ENCODE assay signal across 22 mouse cellular contexts in the genomic region with DNA sequence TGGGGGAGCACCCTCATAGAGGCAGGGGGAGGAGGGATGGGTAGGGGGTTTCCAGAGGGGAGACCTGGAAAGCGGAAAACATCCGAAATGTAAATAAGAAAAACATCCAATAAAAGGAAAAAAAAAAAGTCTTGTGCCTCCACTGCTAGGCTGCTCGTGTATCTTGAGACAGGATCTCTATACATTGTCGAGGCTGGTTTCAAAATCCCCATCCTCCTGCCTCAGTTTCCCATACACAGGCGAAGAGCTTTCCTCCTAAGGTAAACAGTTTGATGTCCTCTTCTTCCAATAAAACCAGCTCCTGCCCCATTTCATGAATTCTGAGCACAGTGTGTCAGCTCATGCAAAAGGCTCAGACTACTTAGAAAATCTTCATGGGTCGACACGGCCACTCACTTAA.
"Had no signal": no experiment of that assay in that cellular context is flagged by ENCODE, and none has a peak within 500 bp of the region (broad histone marks: within the 10 kb centered on the region; RNA-seq: fewer than 3 reads in every experiment).

No protein-coding gene starts in this region.

- H3K27ac ChIP-seq: limb, embryonic 10.5 days; limb, embryonic 12.5 days; limb, embryonic 13.5 days; limb, embryonic 15.5 days; liver, embryonic 12.5 days; liver, embryonic 13.5 days; liver, embryonic 14.5 days; liver, embryonic 15.5 days; lung, embryonic 15.5 days; macrophage; midbrain, embryonic 10.5 days; midbrain, embryonic 12.5 days; midbrain, embryonic 13.5 days; midbrain, embryonic 15.5 days; neural tube, embryonic 12.5 days had no signal

- H3K9me3 ChIP-seq: limb, embryonic 10.5 days; limb, embryonic 12.5 days; limb, embryonic 13.5 days; limb, embryonic 15.5 days; liver, embryonic 12.5 days; liver, embryonic 13.5 days; liver, embryonic 15.5 days; lung, embryonic 15.5 days; megakaryocyte, embryonic 14.5 days; midbrain, embryonic 10.5 days; midbrain, embryonic 12.5 days; midbrain, embryonic 13.5 days; midbrain, embryonic 15.5 days; neural tube, embryonic 12.5 days had no signal

- H3K27me3 ChIP-seq: limb, embryonic 12.5 days; limb, embryonic 13.5 days; limb, embryonic 15.5 days; liver, embryonic 12.5 days; liver, embryonic 13.5 days; liver, embryonic 15.5 days; lung, embryonic 15.5 days; megakaryocyte, embryonic 14.5 days; midbrain, embryonic 13.5 days; midbrain, embryonic 15.5 days; neural tube, embryonic 12.5 days had no signal

- H3K36me3 ChIP-seq: limb, embryonic 10.5 days; limb, embryonic 12.5 days; limb, embryonic 13.5 days; limb, embryonic 15.5 days; liver, embryonic 12.5 days; liver, embryonic 13.5 days; liver, embryonic 15.5 days; lung, embryonic 15.5 days; midbrain, embryonic 10.5 days; midbrain, embryonic 12.5 days; midbrain, embryonic 13.5 days; midbrain, embryonic 15.5 days; neural tube, embryonic 12.5 days had no signal

- H3K4me3 ChIP-seq: limb, embryonic 10.5 days; limb, embryonic 12.5 days; limb, embryonic 13.5 days; limb, embryonic 15.5 days; liver, embryonic 12.5 days; liver, embryonic 13.5 days; liver, embryonic 15.5 days; lung, embryonic 15.5 days; megakaryocyte, embryonic 14.5 days; midbrain, embryonic 10.5 days; midbrain, embryonic 12.5 days; midbrain, embryonic 13.5 days; midbrain, embryonic 15.5 days; myocyte; neural tube, embryonic 12.5 days had no signal

- H3K4me1 ChIP-seq: limb, embryonic 15.5 days; liver, embryonic 12.5 days; liver, embryonic 13.5 days; liver, embryonic 15.5 days; lung, embryonic 15.5 days; midbrain, embryonic 10.5 days; midbrain, embryonic 12.5 days; midbrain, embryonic 13.5 days; midbrain, embryonic 15.5 days; neural tube, embryonic 12.5 days had no signal

- H3K9ac ChIP-seq: limb, embryonic 12.5 days; limb, embryonic 13.5 days; limb, embryonic 15.5 days; liver, embryonic 12.5 days; liver, embryonic 13.5 days; liver, embryonic 14.5 days; liver, embryonic 15.5 days; liver, postnatal 0 days; lung, embryonic 14.5 days; lung, embryonic 15.5 days; midbrain, embryonic 12.5 days; midbrain, embryonic 13.5 days; midbrain, embryonic 15.5 days; neural tube, embryonic 12.5 days had no signal

- DNase-seq: left cerebral cortex, postnatal 4 days; lung, adult 2 months; lung, embryonic 14.5 days; midbrain, embryonic 14.5 days had no signal
